Mouse (Mus musculus): ENCODE results near the gene Serpind1. TPM values are rescaled to one million over a fixed set of nuclear protein-coding genes. Genes with fewer than 3 reads are reported as not detected.

Serpind1 gene
- total and polyA plus RNA-seq, 2 experiments from 2014 or later, result 7.3 to 10.0 TPM

DNA sequence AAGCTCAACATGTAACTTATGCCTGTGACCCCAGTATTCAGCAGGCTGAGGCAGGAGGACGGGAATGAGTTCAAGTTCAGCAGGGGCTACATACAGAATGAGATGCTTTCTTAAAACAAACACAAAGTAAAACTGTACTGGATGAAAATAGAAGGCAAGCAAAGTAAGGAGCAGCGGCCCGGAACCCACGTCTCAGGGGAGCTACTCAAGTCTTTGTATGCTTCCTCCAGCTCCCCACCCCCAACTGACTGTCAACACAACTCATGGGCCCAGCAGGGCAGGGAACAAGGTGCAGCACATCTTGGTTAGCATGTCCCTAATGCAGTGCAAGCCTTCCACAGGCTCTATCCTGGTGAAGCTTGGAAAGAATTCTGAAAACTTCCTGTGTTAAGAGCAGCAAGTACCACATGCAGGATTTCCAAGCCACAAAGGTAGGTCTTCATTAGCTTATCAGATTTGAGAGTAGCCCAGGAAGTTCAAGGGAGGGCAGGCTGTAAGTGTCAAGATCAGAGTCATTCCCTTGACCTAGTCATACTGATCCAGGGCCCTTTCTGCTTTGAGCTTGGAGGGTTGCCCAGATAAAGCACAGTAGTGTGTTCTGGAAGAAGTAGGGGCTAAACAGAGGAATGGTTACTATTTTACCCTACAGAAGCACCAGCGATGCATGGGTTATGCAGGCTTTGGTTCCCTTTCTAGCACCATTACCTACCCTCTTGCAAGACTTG is 27.5 kb upstream of the Serpind1 start:
- no peak for DNase-seq (ENCODE audit: low spot score)
- no peak overlapping the region for H3K9ac ChIP-seq (replicated peaks; ENCODE audit: low read length, poor library complexity, severe bottlenecking)
- no peak for TF ChIP-seq CTCF (IDR thresholded peaks at IDR 0.05)
- H3K36me3 ChIP-seq (ENCODE audit: insufficient read depth, low read length), result peaks cover 84% of the 10 kb centered on the region
- 86% methylated on average over 5 of the region's 5 CpGs for WGBS
- no peaks in the 10 kb centered on the region for H3K4me1 ChIP-seq (ENCODE audit: insufficient read depth, low read length)
- no peak overlapping the region for H3K27ac ChIP-seq (ENCODE audit: low read depth, low read length)
- no peak overlapping the region for H3K4me3 ChIP-seq (ENCODE audit: low read depth, low read length)
- H3K4me2 ChIP-seq (ENCODE audit: low read depth, low read length, poor library complexity, severe bottlenecking), result no peak overlapping the region
- ATAC-seq (ENCODE audit: low FRiP score), result no peak
- H3K27me3 ChIP-seq (ENCODE audit: insufficient read depth, low read length), result no peaks in the 10 kb centered on the region
- H3K9me3 ChIP-seq (ENCODE audit: low read length), result no peaks in the 10 kb centered on the region

DNA sequence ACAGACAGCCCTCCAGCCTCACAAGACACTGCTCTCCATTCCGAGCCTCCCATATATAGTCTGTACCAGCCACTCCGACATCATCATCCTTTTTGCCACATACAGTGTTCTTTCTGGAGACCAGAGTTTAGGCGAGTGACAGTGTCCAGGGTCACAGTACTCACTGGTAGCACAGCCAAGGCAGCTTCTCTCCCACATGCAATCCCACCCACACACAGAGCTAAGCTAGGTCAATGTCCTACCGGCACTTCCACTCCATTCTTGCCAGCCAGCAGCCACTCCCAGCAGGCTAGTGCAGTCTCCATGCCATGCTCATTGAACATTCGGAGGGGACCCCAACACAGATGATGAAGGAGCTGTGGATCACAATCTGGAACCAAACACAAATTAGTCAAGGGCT is 23.7 kb upstream of the Serpind1 start:
- H3K9me3 ChIP-seq (ENCODE audit: low read length), result no peaks in the 10 kb centered on the region
- H3K9ac ChIP-seq (replicated peaks; ENCODE audit: low read length, poor library complexity, severe bottlenecking), result no peak overlapping the region
- WGBS, result 95% methylated on average over 5 of the region's 5 CpGs
- no peak overlapping the region for H3K4me3 ChIP-seq (ENCODE audit: low read depth, low read length)
- no peak overlapping the region for H3K27ac ChIP-seq (ENCODE audit: low read depth, low read length)
- no peak for TF ChIP-seq CTCF (IDR thresholded peaks at IDR 0.05)
- ATAC-seq (ENCODE audit: low FRiP score), result no peak
- DNase-seq (ENCODE audit: low spot score), result no peak
- H3K36me3 ChIP-seq (ENCODE audit: insufficient read depth, low read length), result peaks cover 78% of the 10 kb centered on the region
- no peaks in the 10 kb centered on the region for H3K4me1 ChIP-seq (ENCODE audit: insufficient read depth, low read length)
- no peak overlapping the region for H3K4me2 ChIP-seq (ENCODE audit: low read depth, low read length, poor library complexity, severe bottlenecking)
- H3K27me3 ChIP-seq (ENCODE audit: insufficient read depth, low read length), result no peaks in the 10 kb centered on the region

DNA sequence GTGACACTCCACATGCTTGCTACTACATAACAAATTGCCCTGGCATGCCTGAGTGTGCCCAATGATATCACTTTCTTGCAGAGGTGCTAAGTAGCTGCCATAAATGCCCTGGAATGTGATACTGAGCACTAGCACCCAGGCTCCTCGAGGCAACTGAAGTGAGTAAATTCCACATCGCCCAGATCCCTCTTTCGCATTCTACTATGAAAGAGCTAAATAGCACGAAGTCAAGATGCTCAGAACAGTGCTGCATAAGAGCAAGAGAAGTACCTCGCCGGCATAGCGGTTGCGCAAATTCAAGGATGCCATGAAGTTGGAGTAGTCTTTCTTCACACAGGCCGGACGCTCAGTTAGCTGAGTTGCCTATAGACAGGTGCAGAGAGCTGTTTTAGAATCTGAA is 22.1 kb upstream of the Serpind1 start:
- Histone ChIP-seq H3K27me3 (ENCODE audit: insufficient read depth, low read length) (no peaks in the 10 kb centered on the region), H3K9ac (replicated peaks; ENCODE audit: low read length, poor library complexity, severe bottlenecking) (no peak overlapping the region), H3K9me3 (ENCODE audit: low read length) (no peaks in the 10 kb centered on the region), H3K36me3 (ENCODE audit: insufficient read depth, low read length) (peaks cover 70% of the 10 kb centered on the region), H3K4me3 (ENCODE audit: low read depth, low read length) (no peak overlapping the region), H3K27ac (ENCODE audit: low read depth, low read length) (no peak overlapping the region), H3K4me2 (ENCODE audit: low read depth, low read length, poor library complexity, severe bottlenecking) (no peak overlapping the region), H3K4me1 (ENCODE audit: insufficient read depth, low read length) (no peaks in the 10 kb centered on the region)
- no peak for TF ChIP-seq CTCF (IDR thresholded peaks at IDR 0.05)
- 95% methylated on average over 10 of the region's 10 CpGs for WGBS
- DNase-seq (ENCODE audit: low spot score), result no peak
- ATAC-seq (ENCODE audit: low FRiP score), result no peak

DNA sequence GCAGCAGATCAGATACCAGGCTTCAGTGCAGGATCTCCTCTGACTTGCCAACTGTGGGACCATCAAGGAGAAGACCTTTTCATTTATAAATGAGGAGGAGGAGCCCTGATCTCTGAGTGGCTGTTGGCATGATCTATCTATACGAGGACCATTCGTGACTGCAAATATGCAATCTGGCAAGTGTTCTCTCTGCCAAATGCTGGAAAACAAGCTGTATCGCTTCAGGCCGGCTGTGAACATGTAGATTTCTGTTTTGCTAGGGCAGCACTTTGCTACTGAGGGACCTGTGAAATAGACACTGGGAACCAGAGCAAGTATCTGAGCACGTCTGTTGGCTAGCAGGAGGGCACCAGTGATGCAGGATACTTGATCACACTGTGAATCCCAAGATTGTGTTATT is 18.6 kb upstream of the Serpind1 start:
- no peak overlapping the region for H3K4me2 ChIP-seq (ENCODE audit: low read depth, low read length, poor library complexity, severe bottlenecking)
- no peak for TF ChIP-seq CTCF (IDR thresholded peaks at IDR 0.05)
- H3K4me1 ChIP-seq (ENCODE audit: insufficient read depth, low read length), result no peaks in the 10 kb centered on the region
- H3K4me3 ChIP-seq (ENCODE audit: low read depth, low read length), result no peak overlapping the region
- H3K9me3 ChIP-seq (ENCODE audit: low read length), result no peaks in the 10 kb centered on the region
- 95% methylated on average over 5 of the region's 5 CpGs for WGBS
- H3K9ac ChIP-seq (replicated peaks; ENCODE audit: low read length, poor library complexity, severe bottlenecking), result no peak overlapping the region
- ATAC-seq (ENCODE audit: low FRiP score) (no peak), DNase-seq (ENCODE audit: low spot score) (no peak)
- H3K27me3 ChIP-seq (ENCODE audit: insufficient read depth, low read length), result no peaks in the 10 kb centered on the region
- peaks cover 71% of the 10 kb centered on the region for H3K36me3 ChIP-seq (ENCODE audit: insufficient read depth, low read length)
- H3K27ac ChIP-seq (ENCODE audit: low read depth, low read length), result no peak overlapping the region

DNA sequence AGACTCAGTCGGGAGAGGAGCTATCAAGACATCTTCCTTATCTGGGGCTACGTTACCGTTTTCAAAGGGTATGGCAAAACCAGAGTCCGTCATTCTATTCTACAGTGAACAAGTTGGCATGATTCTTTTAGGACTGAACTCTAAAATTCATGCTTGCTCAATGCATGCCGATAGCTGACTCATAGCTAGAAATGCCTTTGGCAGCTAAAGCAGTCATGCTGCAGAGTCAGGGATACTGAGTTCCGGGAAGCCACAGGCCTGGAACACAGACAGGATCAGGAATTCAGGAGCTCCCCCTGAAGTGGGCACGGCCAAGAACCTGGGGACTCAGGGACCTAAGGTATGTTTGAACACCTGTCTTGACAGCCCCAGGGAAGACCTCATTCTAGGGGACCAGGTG is 14.6 kb upstream of the Serpind1 start:
- TF ChIP-seq CTCF (IDR thresholded peaks at IDR 0.05), result no peak
- Histone ChIP-seq H3K27ac (ENCODE audit: low read depth, low read length) (no peak overlapping the region), H3K36me3 (ENCODE audit: insufficient read depth, low read length) (peaks cover 53% of the 10 kb centered on the region), H3K4me2 (ENCODE audit: low read depth, low read length, poor library complexity, severe bottlenecking) (no peak overlapping the region), H3K27me3 (ENCODE audit: insufficient read depth, low read length) (no peaks in the 10 kb centered on the region), H3K9me3 (ENCODE audit: low read length) (no peaks in the 10 kb centered on the region), H3K4me3 (ENCODE audit: low read depth, low read length) (no peak overlapping the region), H3K9ac (replicated peaks; ENCODE audit: low read length, poor library complexity, severe bottlenecking) (no peak overlapping the region), H3K4me1 (ENCODE audit: insufficient read depth, low read length) (no peaks in the 10 kb centered on the region)
- ATAC-seq (ENCODE audit: low FRiP score) (no peak), DNase-seq (ENCODE audit: low spot score) (no peak)
- WGBS, result 93% methylated on average over 7 of the region's 7 CpGs

DNA sequence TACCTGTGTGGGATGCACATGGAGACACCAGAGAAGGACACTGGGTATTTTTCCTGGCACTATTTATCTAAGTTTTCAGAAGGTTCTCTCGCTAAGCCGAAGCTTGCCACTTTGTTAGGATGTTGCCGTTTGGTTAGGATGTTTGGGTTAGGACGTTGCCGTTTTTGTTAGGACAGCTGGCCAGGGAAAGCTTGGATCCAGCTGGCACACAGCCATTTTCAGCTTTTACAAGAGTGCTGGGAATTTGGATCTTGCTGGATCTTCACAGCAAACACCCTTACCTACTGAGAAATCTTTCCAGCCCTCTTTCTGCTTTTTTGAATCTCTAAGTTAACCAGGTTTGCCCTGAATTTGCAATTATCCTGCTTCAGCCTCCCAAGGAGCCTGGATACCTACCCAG is 9.7 kb upstream of the Serpind1 start:
- 75% methylated on average over 5 of the region's 5 CpGs for WGBS
- no peak for TF ChIP-seq CTCF (IDR thresholded peaks at IDR 0.05)
- H3K27ac ChIP-seq (ENCODE audit: low read depth, low read length), result no peak overlapping the region

More for the DNA sequence above, 9.7 kb upstream of the Serpind1 start:
- Histone ChIP-seq H3K9ac (replicated peaks; ENCODE audit: low read length, poor library complexity, severe bottlenecking) (no peak overlapping the region), H3K4me1 (ENCODE audit: insufficient read depth, low read length) (no peaks in the 10 kb centered on the region), H3K9me3 (ENCODE audit: low read length) (no peaks in the 10 kb centered on the region), H3K4me3 (ENCODE audit: low read depth, low read length) (no peak overlapping the region), H3K27me3 (ENCODE audit: insufficient read depth, low read length) (no peaks in the 10 kb centered on the region), H3K36me3 (ENCODE audit: insufficient read depth, low read length) (peaks cover 57% of the 10 kb centered on the region), H3K4me2 (ENCODE audit: low read depth, low read length, poor library complexity, severe bottlenecking) (no peak overlapping the region)
- peak; percentile 8 for DNase-seq (ENCODE audit: low spot score)
- ATAC-seq (ENCODE audit: low FRiP score), result no peak

Data from midbrain, postnatal 0 days (tissue).